Mouse (Mus musculus) limb, embryonic 10.5 days (tissue): ENCODE measurements at regions not wholly inside any gene's neighbourhood (a gene's known extent, or its start where the extent isn't known, plus 50 kb on each side); places are given as distances from the start of the nearest gene placed in this dataset.

Experiments used
- DNase-seq: peaks from one replicate; pipeline ENCODE4 v3.0.0-alpha.2; 2017; ENCODE audit warnings: low spot score
- H3K27ac ChIP-seq: fragments of 300-500 bp; sonication (generic); 2 replicates; pipeline ENCODE4 v1.5.1; 2016; ENCODE audit warnings: mild to moderate bottlenecking
- H3K27me3 ChIP-seq: fragments of 300-500 bp; sonication (generic); 2 replicates; pipeline ENCODE4 v1.6.1; 2016; ENCODE audit warnings: low read depth, mild to moderate bottlenecking; ENCODE audit not compliant: poor library complexity, severe bottlenecking
- H3K36me3 ChIP-seq: fragments of 300-500 bp; sonication (generic); 2 replicates; pipeline ENCODE4 v1.6.1; 2016; ENCODE audit warnings: mild to moderate bottlenecking, moderate library complexity
- H3K4me1 ChIP-seq: fragments of 300-500 bp; sonication (generic); 2 replicates; pipeline ENCODE4 v1.6.1; 2016
- H3K4me3 ChIP-seq: fragments of 300-500 bp; sonication (generic); 2 replicates; pipeline ENCODE4 v1.5.1; 2016; ENCODE audit warnings: mild to moderate bottlenecking, moderate library complexity
- H3K9me3 ChIP-seq: fragments of 300-500 bp; sonication (generic); replicated peaks from 2 replicates; pipeline ENCODE4 v1.6.1; 2016; ENCODE audit warnings: mild to moderate bottlenecking
- WGBS: fragments of 180-500 bp; shearing (Covaris S2); methylation state at CpG from one replicate; pipeline ENCODE4 v1.1.7; 2016; 5-methylcytosine and 5-hydroxymethylcytosine counted together

DNA sequence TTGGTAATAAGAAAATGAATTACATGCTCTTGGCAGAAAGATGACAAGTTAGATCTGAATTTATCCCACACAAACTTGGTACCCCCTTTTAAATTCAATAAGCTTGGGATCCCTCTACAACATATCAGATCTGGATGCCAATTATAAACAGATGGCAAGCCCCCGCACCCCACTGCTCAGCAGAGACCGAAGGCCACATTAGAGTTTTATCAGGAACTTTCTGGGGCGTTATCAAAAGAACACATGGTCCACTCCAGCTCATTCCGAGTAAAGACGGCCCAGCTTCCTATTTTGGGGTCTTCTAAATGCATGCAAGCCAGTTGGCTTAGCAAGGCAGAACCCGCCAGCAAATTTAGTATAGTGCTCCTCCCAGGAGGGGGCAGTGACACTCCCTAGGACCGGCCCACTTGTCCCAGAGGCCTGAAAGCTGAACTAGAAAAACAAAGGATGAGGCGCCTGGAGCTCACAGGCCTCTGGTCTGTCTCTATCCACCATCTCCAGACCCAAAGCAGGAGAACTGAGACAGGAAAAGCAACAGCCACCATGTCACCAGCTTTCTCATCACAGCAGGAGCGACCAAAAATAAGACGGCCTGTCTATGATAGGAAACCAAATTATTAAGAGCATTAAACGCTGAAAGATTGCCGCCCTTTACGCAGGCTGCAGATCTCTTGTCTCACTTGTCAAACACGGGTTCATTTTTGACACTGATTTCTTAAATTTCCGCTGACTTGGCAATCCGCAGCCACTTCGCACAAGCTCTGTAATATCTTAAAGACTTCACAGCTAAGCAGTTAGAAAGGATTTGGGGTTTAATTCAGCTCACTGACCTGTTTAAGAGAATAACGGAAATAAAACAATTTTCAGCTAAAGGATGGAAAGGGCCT lies 117.2 kb upstream of the Satb2 start:
- WGBS, result 68% methylated on average over 18 of the region's 18 CpGs
- Histone ChIP-seq H3K9me3 (no peaks in the 10 kb centered on the region), H3K36me3 (no peaks in the 10 kb centered on the region), H3K4me1 (peaks cover 27% of the 10 kb centered on the region), H3K27ac (peak overlapping the region; percentile 82), H3K4me3 (0 out of 2 replicates have a peak overlapping the region, but pooled peaks have one; percentile 6), H3K27me3 (peaks cover 42% of the 10 kb centered on the region; the same call in 1 of the 2 replicates)
- DNase-seq, result peak; percentile 59

DNA sequence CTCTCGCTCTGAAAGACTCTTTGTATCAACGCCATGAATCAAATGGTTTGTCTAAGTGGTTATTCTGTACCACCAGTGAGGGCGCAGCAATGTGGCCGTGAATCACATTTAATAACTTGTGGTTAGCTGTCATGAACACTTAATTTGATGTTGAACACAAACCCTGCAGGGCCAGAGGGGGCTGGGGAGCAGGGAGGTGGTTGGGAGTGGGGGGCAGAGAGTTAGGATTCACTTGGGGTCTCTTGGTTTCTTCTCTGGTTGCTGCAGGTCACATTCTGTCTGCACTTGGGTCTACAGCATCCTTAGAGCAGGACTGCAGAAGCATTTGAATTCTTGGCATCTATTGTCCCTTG lies 117.8 kb upstream of the Satb2 start:
- no peaks in the 10 kb centered on the region for H3K36me3 ChIP-seq
- H3K27me3 ChIP-seq, result peaks cover 42% of the 10 kb centered on the region; the same call in 1 of the 2 replicates
- H3K4me1 ChIP-seq, result peaks cover 27% of the 10 kb centered on the region
- H3K9me3 ChIP-seq, result no peaks in the 10 kb centered on the region
- peak; percentile 68 for DNase-seq
- H3K27ac ChIP-seq, result peak overlapping the region; percentile 82
- 42% methylated on average over 4 of the region's 4 CpGs for WGBS
- no peak overlapping the region for H3K4me3 ChIP-seq

DNA sequence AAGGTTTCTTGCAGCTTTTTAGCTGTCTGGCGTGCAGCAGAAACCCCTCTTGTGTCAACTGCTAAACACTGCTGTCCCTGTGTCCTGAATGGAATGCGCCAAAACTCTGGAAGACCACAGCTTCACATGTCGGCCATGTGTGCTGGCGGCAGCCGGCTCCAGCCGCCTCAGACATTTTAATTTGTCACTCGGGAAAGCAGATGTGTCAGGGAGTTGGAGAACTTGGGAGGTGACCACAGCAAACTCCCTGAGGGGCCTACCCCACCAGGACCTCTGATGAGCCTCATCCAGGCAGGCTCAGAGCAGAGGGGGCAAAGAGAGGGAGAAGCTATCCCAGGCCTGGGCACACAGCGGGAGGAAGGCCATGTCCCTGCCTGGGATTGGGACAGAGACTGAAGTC lies 118.3 kb upstream of the Satb2 start:
- Histone ChIP-seq H3K4me1 (peaks cover 27% of the 10 kb centered on the region), H3K36me3 (no peaks in the 10 kb centered on the region), H3K27me3 (peaks cover 38% of the 10 kb centered on the region; the same call in 1 of the 2 replicates), H3K9me3 (no peaks in the 10 kb centered on the region), H3K4me3 (peak overlapping the region; percentile 11; the same call in 1 of the 2 replicates), H3K27ac (peak overlapping the region; percentile 82)
- 40% methylated on average over 8 of the region's 8 CpGs for WGBS
- DNase-seq, result peak; percentile 71

DNA sequence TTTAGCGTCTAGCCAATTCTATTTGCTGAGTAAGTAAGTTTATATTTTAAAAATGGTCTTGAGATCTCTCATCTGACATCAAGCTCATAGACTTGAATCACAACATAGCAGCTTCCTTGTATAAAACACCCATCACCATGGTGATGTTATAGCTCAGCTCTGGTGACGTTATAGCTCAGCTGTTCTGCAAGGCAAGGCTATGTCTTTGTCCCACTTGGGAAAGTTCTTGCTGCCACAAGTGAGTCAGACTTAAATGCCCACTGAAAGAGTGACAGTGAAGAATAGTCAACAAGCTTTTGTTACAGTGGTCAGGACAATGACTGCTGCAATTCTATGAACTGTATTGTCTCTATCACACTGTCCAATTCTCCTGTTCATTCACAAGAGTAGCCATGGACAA lies 122.2 kb upstream of the Satb2 start:
- Histone ChIP-seq H3K4me1 (peaks cover 20% of the 10 kb centered on the region), H3K36me3 (no peaks in the 10 kb centered on the region), H3K4me3 (no peak overlapping the region), H3K27me3 (peaks cover 28% of the 10 kb centered on the region; the same call in 1 of the 2 replicates), H3K9me3 (no peaks in the 10 kb centered on the region), H3K27ac (no peak overlapping the region)
- no peak for DNase-seq
- 93% methylated on average over 2 of the region's 2 CpGs for WGBS

DNA sequence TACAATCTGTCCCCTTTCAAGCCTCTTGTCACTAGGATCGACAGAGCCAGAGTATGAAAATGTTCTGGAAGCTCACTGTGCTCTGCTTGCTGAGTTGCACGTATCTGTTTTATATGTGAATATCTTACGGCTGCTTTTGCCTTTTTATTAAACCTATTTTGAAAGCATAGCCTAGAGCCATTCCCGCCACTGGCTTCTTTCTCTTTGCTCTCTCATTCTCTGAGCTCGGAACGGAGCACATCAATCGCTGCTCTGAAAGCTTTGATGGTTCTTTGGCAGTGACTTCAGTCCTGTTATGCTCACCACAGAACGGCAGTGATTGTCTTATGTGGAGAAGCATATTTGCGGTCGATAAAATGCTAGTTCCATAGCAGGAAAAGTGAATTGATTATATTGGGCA lies 128.9 kb upstream of the Satb2 start:
- H3K9me3 ChIP-seq, result no peaks in the 10 kb centered on the region
- no peaks in the 10 kb centered on the region for H3K36me3 ChIP-seq
- H3K27ac ChIP-seq, result no peak overlapping the region
- DNase-seq, result no peak
- H3K4me3 ChIP-seq, result no peak overlapping the region
- H3K27me3 ChIP-seq, result peaks cover 8% of the 10 kb centered on the region; the same call in 1 of the 2 replicates
- no peaks in the 10 kb centered on the region for H3K4me1 ChIP-seq
- 84% methylated on average over 10 of the region's 10 CpGs for WGBS

DNA sequence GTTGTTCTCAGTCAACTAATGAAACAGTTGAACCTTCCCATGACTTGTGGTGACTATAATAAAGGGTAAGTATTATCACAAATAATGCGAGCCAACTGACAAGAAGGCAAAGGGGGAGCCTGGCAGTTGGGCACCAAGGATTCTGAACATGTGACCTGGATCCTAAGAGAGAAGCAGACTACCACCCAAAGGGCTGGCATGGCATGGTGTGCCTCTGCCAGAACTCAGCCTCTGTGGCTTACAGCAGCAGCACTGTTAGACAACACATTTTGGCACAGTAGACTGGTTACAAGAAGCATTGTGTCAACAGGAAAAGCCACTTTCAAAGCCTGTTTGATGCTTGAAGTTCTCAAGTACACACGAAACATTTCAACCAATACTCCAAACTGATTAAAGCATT lies 142.2 kb upstream of the Satb2 start:
- no peak for DNase-seq
- 83% methylated on average over 2 of the region's 2 CpGs for WGBS
- Histone ChIP-seq H3K27me3 (no peaks in the 10 kb centered on the region), H3K36me3 (no peaks in the 10 kb centered on the region), H3K4me3 (no peak overlapping the region), H3K4me1 (peaks cover 6% of the 10 kb centered on the region; the same call in 1 of the 2 replicates), H3K27ac (no peak overlapping the region), H3K9me3 (no peaks in the 10 kb centered on the region)

DNA sequence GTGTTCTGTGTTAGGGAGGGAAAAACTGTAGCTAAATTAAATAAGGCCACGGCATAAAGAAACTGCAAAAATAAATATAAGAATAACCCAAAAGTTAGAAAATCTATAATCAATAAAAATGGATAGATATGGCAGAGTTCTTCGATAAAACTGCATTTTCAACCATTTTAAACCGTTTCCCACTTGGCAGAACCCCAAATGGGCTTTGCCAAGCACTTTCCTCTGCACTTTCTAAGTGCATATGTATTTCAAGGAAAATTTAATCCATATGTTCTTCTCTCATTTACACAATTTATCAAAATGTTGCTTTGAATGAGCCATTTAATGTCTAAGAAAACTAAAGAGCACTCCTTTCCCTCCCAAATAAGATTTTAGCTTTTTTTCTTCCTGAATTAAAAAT lies 165.7 kb upstream of the Satb2 start:
- 87% methylated on average over 3 of the region's 3 CpGs for WGBS
- Histone ChIP-seq H3K9me3 (no peaks in the 10 kb centered on the region), H3K4me1 (no peaks in the 10 kb centered on the region), H3K27ac (no peak overlapping the region), H3K36me3 (no peaks in the 10 kb centered on the region), H3K27me3 (no peaks in the 10 kb centered on the region), H3K4me3 (no peak overlapping the region)
- DNase-seq, result no peak

DNA sequence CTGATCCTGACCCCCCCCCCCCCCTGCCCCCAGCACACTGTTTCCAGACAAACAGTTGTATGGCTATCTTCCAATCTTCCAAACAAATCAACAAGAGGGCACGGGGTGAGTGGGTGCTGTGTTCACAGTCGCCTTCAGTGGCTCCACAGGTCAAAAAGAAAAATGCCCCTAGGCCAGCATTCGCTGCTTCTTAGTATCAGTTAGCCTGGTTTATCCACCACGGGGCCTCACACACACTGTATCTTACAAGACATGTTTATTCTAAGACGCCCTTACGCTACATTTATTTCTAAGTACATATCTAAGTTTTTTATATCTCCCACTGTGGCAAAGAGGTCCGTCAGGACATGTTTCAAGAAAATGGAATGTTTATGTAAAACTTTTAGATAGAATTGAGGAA lies 177.4 kb upstream of the Satb2 start:
- Histone ChIP-seq H3K9me3 (no peaks in the 10 kb centered on the region), H3K27me3 (no peaks in the 10 kb centered on the region), H3K4me3 (no peak overlapping the region), H3K4me1 (no peaks in the 10 kb centered on the region), H3K27ac (no peak overlapping the region), H3K36me3 (no peaks in the 10 kb centered on the region)
- WGBS, result 89% methylated on average over 7 of the region's 7 CpGs
- DNase-seq, result no peak

DNA sequence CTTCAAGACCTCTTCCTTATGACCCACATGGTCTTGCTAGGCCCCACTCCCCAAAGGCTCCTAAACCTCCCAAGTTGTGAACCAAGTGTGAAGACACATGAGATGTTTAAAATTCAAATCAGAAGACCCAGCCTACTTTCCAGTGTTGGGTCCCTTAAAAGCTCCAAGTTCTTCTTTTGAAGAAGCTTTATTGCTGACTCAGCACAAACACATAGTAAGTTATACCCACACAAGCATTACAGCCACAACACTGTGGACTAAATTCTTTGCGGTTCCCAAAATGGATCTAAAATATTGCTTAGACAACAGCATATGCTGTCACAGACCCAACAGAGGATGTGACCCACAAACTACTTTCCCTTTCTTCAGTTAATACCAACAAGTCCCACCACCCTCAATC lies 186.0 kb upstream of the Satb2 start:
- Histone ChIP-seq H3K4me1 (no peaks in the 10 kb centered on the region), H3K27ac (no peak overlapping the region), H3K9me3 (no peaks in the 10 kb centered on the region; the same call in 1 of the 2 replicates), H3K36me3 (no peaks in the 10 kb centered on the region), H3K27me3 (no peaks in the 10 kb centered on the region), H3K4me3 (no peak overlapping the region)
- WGBS, result 92% methylated on average over 1 of the region's 1 CpGs
- DNase-seq, result no peak

DNA sequence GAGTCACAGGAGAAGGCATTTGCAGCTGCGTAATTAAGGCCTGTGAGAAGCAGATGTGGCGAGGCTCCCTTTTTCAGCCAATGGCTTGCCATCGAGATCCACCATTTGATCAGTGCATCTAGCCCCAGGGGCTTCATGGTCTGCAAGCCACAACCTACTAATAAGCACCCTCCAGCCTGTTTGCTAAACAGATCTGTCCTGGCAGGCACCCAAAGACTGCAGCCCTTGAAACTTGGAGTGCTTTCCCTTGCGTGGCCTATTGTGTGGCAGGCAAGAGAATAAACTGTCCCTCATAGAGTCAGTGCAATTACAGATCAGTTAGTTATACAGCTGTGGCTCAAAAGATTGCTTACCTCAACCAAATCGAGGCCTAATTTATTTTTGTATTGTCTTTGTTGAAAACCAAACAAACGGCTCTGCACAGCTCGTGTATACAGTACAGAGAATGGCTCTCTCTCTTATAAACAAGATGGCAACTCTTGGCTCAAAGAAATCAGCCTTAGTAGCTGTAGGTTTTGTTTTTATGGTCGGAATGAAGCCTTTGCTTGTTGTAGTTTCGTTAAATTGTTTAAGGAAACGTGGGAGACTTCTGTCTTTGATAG lies 195.9 kb upstream of the Satb2 start:
- Histone ChIP-seq H3K9me3 (no peaks in the 10 kb centered on the region), H3K27me3 (no peaks in the 10 kb centered on the region), H3K36me3 (no peaks in the 10 kb centered on the region), H3K27ac (no peak overlapping the region), H3K4me1 (0 out of 2 replicates have a peak, but pooled peaks cover 2% of the 10 kb centered on the region), H3K4me3 (no peak overlapping the region)
- WGBS, result 77% methylated on average over 10 of the region's 10 CpGs
- no peak for DNase-seq

DNA sequence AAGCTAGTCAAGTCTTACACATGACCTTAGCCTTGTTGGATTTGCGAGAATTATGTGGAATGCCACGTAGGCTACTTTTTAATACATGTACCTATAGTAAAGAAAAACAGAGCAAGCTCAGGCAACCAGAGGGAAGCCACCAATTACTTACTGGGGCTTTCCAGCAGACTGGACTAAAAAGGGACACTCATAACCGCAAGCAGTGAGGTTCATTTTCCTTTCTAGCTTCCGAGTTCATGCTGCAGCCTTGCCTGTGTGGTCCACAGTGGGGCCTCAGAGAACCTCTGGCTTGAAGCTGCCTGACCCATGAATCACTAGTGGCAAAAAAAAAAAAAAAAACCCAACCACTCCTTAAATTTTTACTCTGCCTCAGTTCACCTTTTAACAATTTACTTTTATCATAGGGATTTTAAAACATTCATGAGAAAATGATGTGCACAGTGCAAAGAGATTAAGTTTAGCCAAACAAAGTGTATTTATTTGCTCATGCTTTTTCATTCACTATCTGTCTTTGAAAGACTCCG lies 188.6 kb upstream of the 1700066M21Rik start:
- WGBS, result 91% methylated on average over 5 of the region's 5 CpGs

DNA sequence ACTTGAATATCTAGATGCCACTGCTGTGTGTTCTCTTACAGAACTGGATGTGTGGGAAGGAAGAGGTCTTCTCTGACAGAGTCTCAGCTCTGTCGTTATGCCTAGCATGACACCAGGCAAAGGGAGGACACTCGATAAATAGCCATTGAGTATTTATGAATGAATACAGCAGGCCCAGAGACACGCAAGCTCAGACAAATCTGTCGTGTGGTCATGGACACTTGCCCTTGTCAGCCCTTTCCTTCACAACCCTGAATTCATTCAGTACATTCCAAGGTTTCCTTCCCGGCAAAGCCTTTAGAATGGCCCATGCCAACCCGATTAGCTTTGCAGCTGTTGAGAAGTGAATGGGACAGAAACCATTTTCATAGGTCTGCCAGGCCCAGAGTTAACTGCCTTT lies 176.1 kb upstream of the 1700066M21Rik start:
- Histone ChIP-seq H3K4me3 (no peak overlapping the region), H3K27me3 (peaks cover 21% of the 10 kb centered on the region), H3K36me3 (no peaks in the 10 kb centered on the region), H3K4me1 (peaks cover 10% of the 10 kb centered on the region), H3K27ac (no peak overlapping the region), H3K9me3 (no peaks in the 10 kb centered on the region)
- WGBS, result 76% methylated on average over 6 of the region's 6 CpGs
- no peak for DNase-seq

More for the DNA sequence above, 188.6 kb upstream of the 1700066M21Rik start:
- Histone ChIP-seq H3K27me3 (no peaks in the 10 kb centered on the region), H3K36me3 (no peaks in the 10 kb centered on the region), H3K27ac (no peak overlapping the region), H3K4me1 (no peaks in the 10 kb centered on the region), H3K4me3 (no peak overlapping the region), H3K9me3 (no peaks in the 10 kb centered on the region)
- no peak for DNase-seq

DNA sequence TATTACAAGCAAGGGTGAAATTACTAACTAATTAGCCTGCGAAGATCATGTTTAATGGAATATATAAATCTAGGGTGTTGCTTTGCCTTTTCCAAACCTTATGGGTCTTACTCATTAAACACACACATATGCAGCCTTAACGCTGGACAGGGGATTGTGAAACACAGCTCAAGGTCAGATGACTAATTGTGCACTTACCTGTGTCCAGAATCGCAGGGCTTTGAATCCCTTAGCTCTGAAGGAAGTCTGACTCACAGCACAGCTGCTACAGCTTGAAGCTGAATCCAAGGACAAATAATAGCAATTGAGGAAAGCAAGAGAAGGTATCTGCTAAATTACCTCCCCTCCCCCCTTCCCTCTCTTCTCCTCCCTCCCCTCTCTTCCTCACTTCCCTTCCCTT lies 173.1 kb upstream of the 1700066M21Rik start:
- WGBS, result 59% methylated on average over 3 of the region's 3 CpGs
- H3K36me3 ChIP-seq, result no peaks in the 10 kb centered on the region
- H3K27ac ChIP-seq, result no peak overlapping the region
- H3K27me3 ChIP-seq, result peaks cover 35% of the 10 kb centered on the region
- no peak overlapping the region for H3K4me3 ChIP-seq
- no peaks in the 10 kb centered on the region for H3K9me3 ChIP-seq
- H3K4me1 ChIP-seq, result peaks cover 10% of the 10 kb centered on the region
- no peak for DNase-seq
